Mouse (Mus musculus) cortical plate, adult 2 months (tissue): ENCODE measurements around the gene Arrdc3.

Experiments
- CTCF ChIP-seq: fragments of 200-500 bp; IDR thresholded peaks from 2 replicates; pipeline ENCODE4 v1.5.1; 2011; ENCODE audit warnings: mild to moderate bottlenecking, control low read depth, low read length; ENCODE audit not compliant: insufficient read depth; ENCODE audit errors: extremely low read depth
- POLR2A ChIP-seq: fragments of 200-500 bp; IDR thresholded peaks from 2 replicates; pipeline ENCODE4 v1.6.1; 2011; ENCODE audit warnings: mild to moderate bottlenecking, low read length, control low read depth; ENCODE audit not compliant: insufficient read depth; ENCODE audit errors: extremely low read depth

DNA sequence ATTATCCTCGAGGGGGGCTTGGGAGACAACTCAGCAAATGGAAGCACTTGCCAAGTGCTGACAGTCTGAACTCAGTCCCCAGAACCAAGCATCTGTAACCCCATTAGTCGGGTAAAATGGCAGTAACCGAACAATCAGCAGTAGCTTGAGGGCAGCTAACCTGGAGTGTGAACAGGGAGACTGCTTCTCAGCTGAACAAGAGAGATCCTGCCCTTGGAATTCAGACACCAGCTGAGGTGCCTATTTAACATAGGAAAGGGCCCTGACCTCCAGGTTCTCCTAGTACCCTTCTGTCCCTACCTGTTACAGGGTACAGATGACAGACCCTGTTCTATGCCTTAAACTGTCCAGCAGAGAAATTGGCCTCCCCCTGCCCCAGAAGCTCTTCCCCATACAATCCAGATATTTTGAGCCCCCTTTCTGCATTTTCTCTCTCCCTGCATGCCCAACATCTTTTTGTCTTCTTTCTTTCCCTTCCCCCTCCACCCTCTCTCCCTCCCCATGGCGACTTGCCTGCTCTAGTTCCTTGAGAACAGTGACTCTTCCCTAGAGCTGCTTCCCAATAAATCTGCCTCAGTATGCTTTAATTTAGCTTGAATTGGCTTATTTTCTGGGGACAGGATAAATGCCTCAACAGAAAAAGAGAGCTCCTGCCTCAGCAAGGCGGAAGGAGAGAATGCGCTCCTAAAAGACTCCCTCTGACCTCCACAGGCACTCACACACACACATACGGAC lies 38.6 kb downstream of the Arrdc3 start:
- TF ChIP-seq CTCF = no peak
- TF ChIP-seq POLR2A = no peak
